Mouse (Mus musculus) B cell, adult (primary cell): ENCODE measurements around the gene Pdzd7. TPM values are rescaled to one million over a fixed set of nuclear protein-coding genes. Genes with fewer than 3 reads are reported as not detected.

ENCODE experiments used
- total RNA-seq: library from RNA; stranded (reverse); gene quantifications from 4 replicates; pipeline ENCODE4 v1.2.4, GENCODE M21; 2023; ENCODE audit not compliant: inconsistent age

The Pdzd7 gene
- total RNA-seq: not detected in 4 replicates

GRCm38 (mm10) chr19:45045651-45046050 is at the start of gene Pdzd7:
Pdzd7 (minus strand) TSS chr19:45045717.

GRCm38 (mm10) chr19:45074580-45075322 is 29.2 kb upstream of the Pdzd7 start, which contains the start of gene Kazald1:
Kazald1 (plus strand) TSS chr19:45075241.

GRCm38 (mm10) chr19:45047417-45047934 is 2.0 kb upstream of the Pdzd7 start, which contains the start of gene Sfxn3:
Sfxn3 (plus strand) TSS chr19:45047503.

GRCm38 (mm10) chr19:45014335-45014971 is 31.1 kb downstream of the Pdzd7 start, which contains the start of gene Lzts2:
Lzts2 (plus strand) TSS chr19:45014414.

GRCm38 (mm10) chr19:45005957-45006712 is 39.4 kb downstream of the Pdzd7 start, which contains the start of gene Mrpl43:
Mrpl43 (minus strand) TSS chr19:45006442.

GRCm38 (mm10) chr19:45005444-45005843 is 40.1 kb downstream of the Pdzd7 start, which contains the start of gene Twnk:
Twnk (plus strand) TSS chr19:45005663.

GRCm38 (mm10) chr19:44988831-44989566 is 56.5 kb downstream of the Pdzd7 start, which contains the start of gene Sema4g:
Sema4g (plus strand) TSS chr19:44989101.

Other genes starting within 250 kb of the Pdzd7 start
- 70.3 to 96.3 TPM (median 85.6 TPM) in 4 replicates for gene Slf2, start 114.6 kb downstream of the Pdzd7 start, total RNA-seq
- gene Sema4g, start 56.6 kb downstream of the Pdzd7 start, total RNA-seq: 0.57 to 1.3 TPM (median 0.88 TPM) in 4 replicates
- 11.0 to 14.3 TPM (median 13.1 TPM) in 4 replicates for gene Twnk, start 40.1 kb downstream of the Pdzd7 start, total RNA-seq
- gene Mrpl43, start 39.3 kb downstream of the Pdzd7 start, total RNA-seq: 30.9 to 35.0 TPM (median 33.1 TPM) in 4 replicates
- 0.45 to 1.7 TPM (median 1.3 TPM) in 4 replicates for gene Lzts2, start 31.3 kb downstream of the Pdzd7 start, total RNA-seq
- 20.4 to 28.0 TPM (median 23.7 TPM) in 4 replicates for gene Sfxn3, start 1.8 kb upstream of the Pdzd7 start, total RNA-seq
- not detected in 4 replicates for gene Kazald1, start 29.5 kb upstream of the Pdzd7 start, total RNA-seq
- gene Tlx1, start 105.0 kb upstream of the Pdzd7 start, total RNA-seq: not detected in 4 replicates
- not detected in 4 replicates for gene Lbx1, start 190.1 kb upstream of the Pdzd7 start, total RNA-seq